Mouse (Mus musculus): ENCODE results near the gene Nr4a1.

- TF ChIP-seq POLR2A (IDR thresholded peaks at IDR 0.05; ENCODE audit: insufficient read depth, low read depth, low read length) (no peak), CTCF (IDR thresholded peaks at IDR 0.05) (no peak)
Measured at GRCm38 (mm10) chr15:101256463-101257206, 2.6 kb downstream of the Nr4a1 start.

Measured in heart, adult 2 months (tissue).